Mouse (Mus musculus) MEL (cell line): ENCODE measurements at regions not wholly inside any gene's neighbourhood (a gene's known extent, or its start where the extent isn't known, plus 50 kb on each side); places are given as distances from the start of the nearest gene placed in this dataset.

ENCODE experiments used
- DNase-seq: peaks from one replicate; pipeline ENCODE4 v3.0.0; 2011; ENCODE audit warnings: low read depth, low spot score
- H3K27ac ChIP-seq: 2 replicates; pipeline ENCODE4 v1.5.1; 2012; ENCODE audit warnings: low read depth, mild to moderate bottlenecking, control low read depth, low read length, moderate library complexity; ENCODE audit not compliant: control insufficient read depth
- H3K27me3 ChIP-seq, 2 experiments: fragments of 150-350 bp in 1 of 2; sonication (generic) in 1 of 2; 2 replicates each; pipeline ENCODE4 v1.6.1; 2012; ENCODE audit warnings: low read length in 2 of 2, mild to moderate bottlenecking in 2 of 2, improper control_type of control experiment in 1 of 2, moderate library complexity in 1 of 2; ENCODE audit not compliant: insufficient read depth in 2 of 2, control insufficient read depth in 1 of 2
- H3K36me3 ChIP-seq, 2 experiments: 2 replicates each; pipeline ENCODE4 v1.6.1; 2012 to 2014; ENCODE audit warnings: low read length in 2 of 2, improper control_type of control experiment in 1 of 2, inconsistent platforms in 1 of 2, mild to moderate bottlenecking in 1 of 2; ENCODE audit not compliant: insufficient read depth in 2 of 2, control insufficient read depth in 1 of 2
- H3K4me1 ChIP-seq, 2 experiments: fragments of 150-350 bp in 1 of 2; sonication (generic) in 1 of 2; 2 replicates each; pipeline ENCODE4 v1.6.1; 2012; ENCODE audit warnings: low read length in 2 of 2, improper control_type of control experiment in 1 of 2, mild to moderate bottlenecking in 1 of 2; ENCODE audit not compliant: insufficient read depth in 2 of 2, control insufficient read depth in 1 of 2
- H3K4me3 ChIP-seq, 2 experiments: fragments of 150-350 bp in 1 of 2; sonication (generic) in 1 of 2; 2 replicates each; pipeline ENCODE4 v1.5.1; 2012; ENCODE audit warnings: low read depth in 2 of 2, low read length in 2 of 2, mild to moderate bottlenecking in 2 of 2, moderate library complexity in 2 of 2, control low read depth in 1 of 2, improper control_type of control experiment in 1 of 2; ENCODE audit not compliant: control insufficient read depth in 1 of 2, insufficient read depth in 1 of 2
- H3K79me2 ChIP-seq: 2 replicates; pipeline ENCODE4 v1.6.1; 2012; ENCODE audit warnings: mild to moderate bottlenecking, low read length, moderate library complexity; ENCODE audit not compliant: control insufficient read depth, poor library complexity, insufficient read depth
- H3K9ac ChIP-seq: 2 replicates; pipeline ENCODE4 v1.6.1; 2012; ENCODE audit warnings: low read depth, mild to moderate bottlenecking, control low read depth, low read length, moderate library complexity; ENCODE audit not compliant: control insufficient read depth, poor library complexity, severe bottlenecking
- H3K9me3 ChIP-seq: fragments of 150-350 bp; sonication (generic); replicated peaks from 2 replicates; pipeline ENCODE4 v1.6.1; 2012; ENCODE audit warnings: mild to moderate bottlenecking, low read length, improper control_type of control experiment, moderate library complexity; ENCODE audit not compliant: insufficient read depth
- BHLHE40 ChIP-seq: IDR thresholded peaks from 2 replicates; pipeline ENCODE4 v1.6.1; 2012; ENCODE audit warnings: low read depth, mild to moderate bottlenecking, inconsistent platforms, low read length, improper control_type of control experiment, borderline replicate concordance
- CHD1 ChIP-seq: IDR thresholded peaks from 2 replicates; pipeline ENCODE4 v1.6.1; 2012; ENCODE audit warnings: low read depth, mild to moderate bottlenecking, inconsistent platforms, low read length, improper control_type of control experiment
- CHD2 ChIP-seq: IDR thresholded peaks from 2 replicates; pipeline ENCODE4 v1.6.1; 2011; ENCODE audit warnings: low read length, improper control_type of control experiment
- CTCF ChIP-seq, 3 experiments: IDR thresholded peaks in 2 of 3; conservative IDR thresholded peaks in 1 of 3; 2 replicates each; pipeline ENCODE4 v1.5.1; 2011 to 2012; ENCODE audit warnings: low read length in 3 of 3, low read depth in 2 of 3, mild to moderate bottlenecking in 2 of 3, improper control_type of control experiment in 1 of 3, inconsistent platforms in 1 of 3, mixed read lengths in 1 of 3, moderate library complexity in 1 of 3; ENCODE audit not compliant: control insufficient read depth in 1 of 3, insufficient read depth in 1 of 3, poor library complexity in 1 of 3, severe bottlenecking in 1 of 3
- ELF1 ChIP-seq: IDR thresholded peaks from 2 replicates; pipeline ENCODE4 v1.6.1; 2014; ENCODE audit warnings: low read depth, mild to moderate bottlenecking, inconsistent platforms, low read length, improper control_type of control experiment, moderate library complexity
- GATA1 ChIP-seq: IDR thresholded peaks from 2 replicates; pipeline ENCODE4 v1.6.1; 2011; ENCODE audit warnings: low read depth, low read length, improper control_type of control experiment
- JUND ChIP-seq: IDR thresholded peaks from 2 replicates; pipeline ENCODE4 v1.6.1; 2011; ENCODE audit warnings: low read depth, mild to moderate bottlenecking, improper control_type of control experiment, low read length
- KAT2A ChIP-seq: conservative IDR thresholded peaks from 2 replicates; pipeline ENCODE4 v1.6.1; 2012; ENCODE audit warnings: low read depth, low read length, improper control_type of control experiment, inconsistent platforms
- MAFK ChIP-seq: IDR thresholded peaks from 2 replicates; pipeline ENCODE4 v1.6.1; 2011; ENCODE audit warnings: low read depth, mild to moderate bottlenecking, low read length, improper control_type of control experiment, borderline replicate concordance
- MAX ChIP-seq: IDR thresholded peaks from 2 replicates; pipeline ENCODE4 v1.6.1; 2011; ENCODE audit warnings: low read length, improper control_type of control experiment
- MAZ ChIP-seq: IDR thresholded peaks from 2 replicates; pipeline ENCODE4 v1.6.1; 2012; ENCODE audit warnings: low read depth, mild to moderate bottlenecking, inconsistent platforms, low read length, improper control_type of control experiment
- MEF2A ChIP-seq: IDR thresholded peaks from 2 replicates; pipeline ENCODE4 v1.6.1; 2014; ENCODE audit warnings: low read depth, mild to moderate bottlenecking, inconsistent platforms, low read length, improper control_type of control experiment; ENCODE audit not compliant: poor library complexity, insufficient replicate concordance, severe bottlenecking; ENCODE audit errors: extremely low read depth
- MXI1 ChIP-seq: IDR thresholded peaks from 2 replicates; pipeline ENCODE4 v1.6.1; 2011; ENCODE audit warnings: mild to moderate bottlenecking, low read depth, low read length, improper control_type of control experiment
- MYB ChIP-seq: IDR thresholded peaks from 2 replicates; pipeline ENCODE4 v1.6.1; 2011; ENCODE audit warnings: mild to moderate bottlenecking, low read depth, low read length, improper control_type of control experiment
- NELFE ChIP-seq: IDR thresholded peaks from 2 replicates; pipeline ENCODE4 v1.6.1; 2011; ENCODE audit warnings: low read depth, low read length, improper control_type of control experiment
- NRF1 ChIP-seq: IDR thresholded peaks from 2 replicates; pipeline ENCODE4 v1.6.1; 2014; ENCODE audit warnings: low read depth, mild to moderate bottlenecking, inconsistent platforms, low read length, improper control_type of control experiment, moderate library complexity; ENCODE audit not compliant: poor library complexity, insufficient read depth, severe bottlenecking
- POLR2A ChIP-seq, 2 experiments: IDR thresholded peaks; 2 replicates each; pipeline ENCODE4 v1.6.1; 2011 to 2012; ENCODE audit warnings: low read length in 2 of 2, mild to moderate bottlenecking in 2 of 2, control low read depth in 1 of 2, improper control_type of control experiment in 1 of 2, low read depth in 1 of 2, moderate library complexity in 1 of 2; ENCODE audit not compliant: control insufficient read depth in 1 of 2, insufficient read depth in 1 of 2, poor library complexity in 1 of 2
- POLR2AphosphoS2 ChIP-seq: IDR thresholded peaks from 2 replicates; pipeline ENCODE4 v1.6.1; 2011; ENCODE audit warnings: low read length, improper control_type of control experiment
- POLR2AphosphoS5 ChIP-seq: IDR thresholded peaks from 2 replicates; pipeline ENCODE4 v1.6.1; 2012; ENCODE audit warnings: low read depth, borderline replicate concordance, mild to moderate bottlenecking, inconsistent platforms, low read length, moderate library complexity, mixed read lengths
- RAD21 ChIP-seq: IDR thresholded peaks from 2 replicates; pipeline ENCODE4 v1.6.1; 2011; ENCODE audit warnings: mild to moderate bottlenecking, low read depth, low read length, improper control_type of control experiment
- RCOR1 ChIP-seq: IDR thresholded peaks from 2 replicates; pipeline ENCODE4 v1.6.1; 2012; ENCODE audit warnings: low read depth, mild to moderate bottlenecking, inconsistent platforms, low read length, improper control_type of control experiment
- SMC3 ChIP-seq: IDR thresholded peaks from 2 replicates; pipeline ENCODE4 v1.6.1; 2011; ENCODE audit warnings: low read depth, low read length, improper control_type of control experiment
- TAL1 ChIP-seq: IDR thresholded peaks from 2 replicates; pipeline ENCODE4 v1.6.1; 2012; ENCODE audit warnings: mild to moderate bottlenecking, inconsistent platforms, low read length, moderate library complexity, mixed read lengths
- TBP ChIP-seq: IDR thresholded peaks from 2 replicates; pipeline ENCODE4 v1.8.0; 2011; ENCODE audit warnings: low read depth, low read length, improper control_type of control experiment
- TCF12 ChIP-seq: IDR thresholded peaks from 2 replicates; pipeline ENCODE4 v1.6.1; 2014; ENCODE audit warnings: low read depth, mild to moderate bottlenecking, inconsistent platforms, low read length, improper control_type of control experiment, moderate library complexity
- UBTF ChIP-seq: IDR thresholded peaks from 2 replicates; pipeline ENCODE4 v1.6.1; 2012; ENCODE audit warnings: low read depth, mild to moderate bottlenecking, inconsistent platforms, low read length, improper control_type of control experiment, moderate library complexity, borderline replicate concordance; ENCODE audit not compliant: insufficient read depth
- USF2 ChIP-seq, 2 experiments: IDR thresholded peaks; 2 replicates each; pipeline ENCODE4 v1.6.1; 2011 to 2012; ENCODE audit warnings: improper control_type of control experiment in 2 of 2, low read length in 2 of 2, borderline replicate concordance in 1 of 2, inconsistent platforms in 1 of 2, low read depth in 1 of 2, mild to moderate bottlenecking in 1 of 2; ENCODE audit not compliant: insufficient read depth in 1 of 2
- ZKSCAN1 ChIP-seq: IDR thresholded peaks from 2 replicates; pipeline ENCODE4 v1.6.1; 2012; ENCODE audit warnings: low read depth, mild to moderate bottlenecking, inconsistent platforms, low read length, improper control_type of control experiment, moderate library complexity
- ZMIZ1 ChIP-seq: IDR thresholded peaks from 2 replicates; pipeline ENCODE4 v1.6.1; 2012; ENCODE audit warnings: low read depth, mild to moderate bottlenecking, inconsistent platforms, low read length, improper control_type of control experiment, moderate library complexity

DNA sequence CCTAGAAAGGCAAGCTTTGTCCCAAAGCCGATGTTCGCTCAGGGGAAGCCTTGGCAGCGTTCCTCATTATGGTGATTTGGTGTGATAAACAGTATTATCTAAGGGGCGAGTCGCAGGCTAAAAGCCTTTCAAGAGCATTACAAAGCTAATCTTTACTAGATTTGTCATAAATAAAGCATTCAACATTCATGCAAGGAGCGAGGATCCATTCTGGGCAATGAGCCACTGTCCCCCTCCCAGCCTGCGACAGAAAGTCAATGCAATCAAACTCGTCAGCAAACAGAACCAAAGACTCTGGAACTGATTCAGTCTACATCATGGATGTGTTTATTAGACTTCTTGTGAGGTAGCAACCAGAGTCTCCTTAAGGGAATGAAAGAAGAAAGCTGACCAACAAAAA is 395.3 kb downstream of the Gpam start:
- Histone ChIP-seq H3K27ac (no peak overlapping the region), H3K79me2 (no peaks in the 10 kb centered on the region), H3K9ac (no peak overlapping the region), H3K27me3 (no peaks in the 10 kb centered on the region; a peak in 1 of 4 replicates), H3K9me3 (no peaks in the 10 kb centered on the region), H3K4me3 (no peak overlapping the region), H3K36me3 (no peaks in the 10 kb centered on the region), H3K4me1 (no peaks in the 10 kb centered on the region)
- no peak for TF ChIP-seq KAT2A
- TF ChIP-seq ZKSCAN1: no peak
- no peak for TF ChIP-seq CHD1
- no peak for TF ChIP-seq ZMIZ1
- TF ChIP-seq USF2 (IDR thresholded peaks at IDR 0.05; ENCODE audit: borderline replicate concordance in 1 of 2, insufficient read depth in 1 of 2, low read depth in 1 of 2, low read length in 2 of 2): no peak
- TF ChIP-seq CTCF (IDR thresholded peaks at IDR 0.05 in 2 of 3, conservative IDR thresholded peaks at IDR 0.05 in 1 of 3; ENCODE audit: control insufficient read depth in 1 of 3, insufficient read depth in 1 of 3, low read depth in 2 of 3, low read length in 3 of 3, poor library complexity in 1 of 3, severe bottlenecking in 1 of 3): no peak
- TF ChIP-seq POLR2AphosphoS2: no peak
- no peak for TF ChIP-seq MAFK
- no peak for TF ChIP-seq MYB
- no peak for TF ChIP-seq GATA1
- TF ChIP-seq RAD21: no peak
- no peak for TF ChIP-seq MXI1
- no peak for TF ChIP-seq TBP
- no peak for TF ChIP-seq MEF2A
- TF ChIP-seq RCOR1: no peak
- TF ChIP-seq SMC3: no peak
- no peak for DNase-seq

DNA sequence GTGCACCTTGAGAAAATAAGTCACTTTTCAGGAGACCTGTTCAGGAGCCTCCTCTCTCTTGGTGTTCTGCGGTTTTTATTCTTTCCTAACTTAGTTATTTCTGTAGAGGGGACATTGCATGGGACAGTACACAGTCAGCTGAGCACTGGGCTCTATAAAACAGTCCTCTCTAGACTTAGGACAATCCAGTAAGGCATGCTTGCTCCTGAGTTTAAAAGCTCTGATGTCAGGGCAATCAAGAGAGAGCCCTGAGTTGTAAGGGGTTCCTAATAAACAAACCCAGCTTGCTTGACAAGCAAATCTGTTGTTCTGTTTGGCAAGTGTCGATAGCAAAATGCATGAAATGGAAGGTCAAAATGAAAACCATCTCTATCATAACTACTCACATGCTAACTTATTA is 395.7 kb downstream of the Gpam start:
- Histone ChIP-seq H3K9ac (no peak overlapping the region), H3K27me3 (no peaks in the 10 kb centered on the region; a peak in 1 of 4 replicates), H3K36me3 (no peaks in the 10 kb centered on the region), H3K27ac (no peak overlapping the region), H3K4me3 (no peak overlapping the region), H3K9me3 (no peaks in the 10 kb centered on the region), H3K4me1 (no peaks in the 10 kb centered on the region), H3K79me2 (no peaks in the 10 kb centered on the region)
- TF ChIP-seq ZKSCAN1 (no peak), POLR2A (IDR thresholded peaks at IDR 0.05; ENCODE audit: control insufficient read depth in 1 of 2, insufficient read depth in 1 of 2, low read depth in 1 of 2, low read length in 2 of 2, poor library complexity in 1 of 2) (no peak), RAD21 (no peak), POLR2AphosphoS5 (no peak), GATA1 (no peak), NRF1 (no peak), CHD2 (no peak), TAL1 (no peak), MAX (no peak), NELFE (no peak), BHLHE40 (no peak), CHD1 (no peak), CTCF (IDR thresholded peaks at IDR 0.05 in 2 of 3, conservative IDR thresholded peaks at IDR 0.05 in 1 of 3; ENCODE audit: control insufficient read depth in 1 of 3, insufficient read depth in 1 of 3, low read depth in 2 of 3, low read length in 3 of 3, poor library complexity in 1 of 3, severe bottlenecking in 1 of 3) (no peak), ELF1 (no peak), UBTF (no peak), MAZ (no peak), JUND (no peak), TCF12 (no peak)
- no peak for DNase-seq
